Mouse (Mus musculus): ENCODE measurements around the gene Cald1. TPM values are rescaled to one million over a fixed set of nuclear protein-coding genes. Genes with fewer than 3 reads are reported as not detected.

Cald1 gene
- polyA plus RNA-seq, 1 experiment from 2014 or later, result 239 TPM

GRCm38 (mm10) chr6:34720447-34720846 is 122.1 kb downstream of the Cald1 start:
- 60% methylated on average over 4 of the region's 4 CpGs for WGBS

DNA sequence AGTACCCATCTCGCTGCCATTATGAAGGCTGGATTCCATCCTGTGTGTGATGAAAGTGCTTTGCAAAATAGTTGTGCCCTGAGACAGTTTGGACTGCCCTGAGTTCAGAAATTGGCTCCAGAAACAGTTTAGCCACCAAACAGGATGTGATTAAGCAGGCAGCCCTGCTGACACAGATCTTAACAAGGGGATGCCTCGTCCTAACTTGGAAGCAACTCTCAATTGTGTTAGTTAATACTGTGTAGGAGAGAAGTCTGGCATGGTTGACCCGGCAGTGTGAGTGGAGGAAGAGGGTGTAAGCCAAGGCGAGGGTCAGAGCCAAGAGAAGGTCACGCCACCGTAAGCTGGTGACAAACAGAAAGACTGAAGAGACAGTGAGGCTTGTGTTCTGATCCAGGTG is 123.4 kb downstream of the Cald1 start:
- Histone ChIP-seq H3K4me3 (ENCODE audit: low read depth, low read length) (no peak overlapping the region), H3K27ac (ENCODE audit: low read depth, low read length) (no peak overlapping the region), H3K4me1 (replicated peaks; ENCODE audit: control insufficient read depth, insufficient read depth, low read length) (no peaks in the 10 kb centered on the region; the same call in none of the 2 replicates), H3K36me3 (ENCODE audit: control insufficient read depth, insufficient read depth) (no peaks in the 10 kb centered on the region), H3K27me3 (replicated peaks; ENCODE audit: control insufficient read depth, insufficient read depth, low read length) (no peaks in the 10 kb centered on the region), H3K9ac (ENCODE audit: low read depth, low read length) (no peak overlapping the region), H3K4me2 (replicated peaks; ENCODE audit: low read depth) (no peak overlapping the region), H3K9me3 (ENCODE audit: control insufficient read depth) (no peaks in the 10 kb centered on the region)
- no peak for ATAC-seq
- WGBS, result 77% methylated on average over 6 of the region's 6 CpGs
- no peak for TF ChIP-seq CTCF (IDR thresholded peaks at IDR 0.05; ENCODE audit: low read depth)

More at GRCm38 (mm10) chr6:34720447-34720846, 122.1 kb downstream of the Cald1 start:
- no peak overlapping the region for H3K4me3 ChIP-seq (ENCODE audit: low read depth, low read length)
- no peak overlapping the region for H3K4me2 ChIP-seq (replicated peaks; ENCODE audit: low read depth)
- no peaks in the 10 kb centered on the region for H3K27me3 ChIP-seq (replicated peaks; ENCODE audit: control insufficient read depth, insufficient read depth, low read length)
- H3K9ac ChIP-seq (ENCODE audit: low read depth, low read length), result no peak overlapping the region
- H3K27ac ChIP-seq (ENCODE audit: low read depth, low read length), result no peak overlapping the region
- TF ChIP-seq CTCF (IDR thresholded peaks at IDR 0.05; ENCODE audit: low read depth), result no peak
- no peak for ATAC-seq
- no peaks in the 10 kb centered on the region for H3K9me3 ChIP-seq (ENCODE audit: control insufficient read depth)
- no peaks in the 10 kb centered on the region for H3K36me3 ChIP-seq (ENCODE audit: control insufficient read depth, insufficient read depth)
- no peaks in the 10 kb centered on the region; the same call in none of the 2 replicates for H3K4me1 ChIP-seq (replicated peaks; ENCODE audit: control insufficient read depth, insufficient read depth, low read length)

GRCm38 (mm10) chr6:34722660-34723059 is 124.4 kb downstream of the Cald1 start:
- Histone ChIP-seq H3K27ac (ENCODE audit: low read depth, low read length) (no peak overlapping the region), H3K4me3 (ENCODE audit: low read depth, low read length) (no peak overlapping the region), H3K9me3 (ENCODE audit: control insufficient read depth) (no peaks in the 10 kb centered on the region), H3K27me3 (replicated peaks; ENCODE audit: control insufficient read depth, insufficient read depth, low read length) (no peaks in the 10 kb centered on the region), H3K9ac (ENCODE audit: low read depth, low read length) (no peak overlapping the region), H3K36me3 (ENCODE audit: control insufficient read depth, insufficient read depth) (no peaks in the 10 kb centered on the region), H3K4me1 (replicated peaks; ENCODE audit: control insufficient read depth, insufficient read depth, low read length) (no peaks in the 10 kb centered on the region; the same call in 1 of the 2 replicates), H3K4me2 (replicated peaks; ENCODE audit: low read depth) (no peak overlapping the region)
- 75% methylated on average over 7 of the region's 7 CpGs for WGBS
- no peak for TF ChIP-seq CTCF (IDR thresholded peaks at IDR 0.05; ENCODE audit: low read depth)
- ATAC-seq, result no peak

DNA sequence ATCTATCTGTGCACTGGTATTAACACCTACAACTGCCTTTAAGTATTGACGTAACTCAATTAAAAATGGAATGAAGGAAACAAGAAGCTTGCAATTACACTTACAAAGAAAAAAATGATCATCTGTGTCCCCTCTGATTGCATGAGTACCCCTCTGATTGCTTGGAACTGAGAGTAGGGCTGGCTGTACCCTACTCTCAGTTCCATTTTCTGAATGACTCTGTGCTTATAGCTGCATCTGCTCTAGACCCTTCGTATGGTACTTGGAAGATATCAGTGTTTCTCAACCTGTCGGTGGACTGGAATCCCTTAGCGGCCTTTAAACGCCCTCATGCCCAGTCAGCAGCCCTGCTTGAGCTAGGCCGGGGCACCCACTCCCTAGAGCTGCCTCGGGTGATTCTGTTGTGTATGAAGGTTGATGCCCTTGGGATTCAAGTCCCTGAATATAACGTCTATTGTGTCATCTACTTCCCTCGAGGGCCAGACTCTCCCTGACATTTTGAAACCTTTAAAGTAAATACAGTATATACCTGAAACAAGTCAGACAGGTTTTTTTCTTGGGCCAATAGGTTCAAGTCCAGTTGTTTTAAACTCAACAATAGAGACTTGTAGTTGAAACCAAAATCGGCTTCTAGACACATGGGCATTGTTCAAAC is 125.1 kb downstream of the Cald1 start:
- no peak for ATAC-seq
- H3K27me3 ChIP-seq (replicated peaks; ENCODE audit: control insufficient read depth, insufficient read depth, low read length), result no peaks in the 10 kb centered on the region
- H3K9me3 ChIP-seq (ENCODE audit: control insufficient read depth), result no peaks in the 10 kb centered on the region
- no peak overlapping the region for H3K4me2 ChIP-seq (replicated peaks; ENCODE audit: low read depth)
- no peak for TF ChIP-seq CTCF (IDR thresholded peaks at IDR 0.05; ENCODE audit: low read depth)
- H3K27ac ChIP-seq (ENCODE audit: low read depth, low read length), result no peak overlapping the region
- 80% methylated on average over 10 of the region's 10 CpGs for WGBS
- H3K9ac ChIP-seq (ENCODE audit: low read depth, low read length), result no peak overlapping the region
- no peaks in the 10 kb centered on the region; the same call in 1 of the 2 replicates for H3K4me1 ChIP-seq (replicated peaks; ENCODE audit: control insufficient read depth, insufficient read depth, low read length)
- H3K4me3 ChIP-seq (ENCODE audit: low read depth, low read length), result no peak overlapping the region
- H3K36me3 ChIP-seq (ENCODE audit: control insufficient read depth, insufficient read depth), result no peaks in the 10 kb centered on the region

GRCm38 (mm10) chr6:34725660-34726059 is 127.4 kb downstream of the Cald1 start:
- ATAC-seq, result no peak
- Histone ChIP-seq H3K4me3 (ENCODE audit: low read depth, low read length) (no peak overlapping the region), H3K9me3 (ENCODE audit: control insufficient read depth) (no peaks in the 10 kb centered on the region), H3K4me1 (replicated peaks; ENCODE audit: control insufficient read depth, insufficient read depth, low read length) (no peaks in the 10 kb centered on the region), H3K36me3 (ENCODE audit: control insufficient read depth, insufficient read depth) (no peaks in the 10 kb centered on the region), H3K9ac (ENCODE audit: low read depth, low read length) (no peak overlapping the region), H3K4me2 (replicated peaks; ENCODE audit: low read depth) (no peak overlapping the region), H3K27me3 (replicated peaks; ENCODE audit: control insufficient read depth, insufficient read depth, low read length) (no peaks in the 10 kb centered on the region), H3K27ac (ENCODE audit: low read depth, low read length) (no peak overlapping the region)
- 51% methylated on average over 1 of the region's 1 CpGs for WGBS
- TF ChIP-seq CTCF (IDR thresholded peaks at IDR 0.05; ENCODE audit: low read depth), result no peak

DNA sequence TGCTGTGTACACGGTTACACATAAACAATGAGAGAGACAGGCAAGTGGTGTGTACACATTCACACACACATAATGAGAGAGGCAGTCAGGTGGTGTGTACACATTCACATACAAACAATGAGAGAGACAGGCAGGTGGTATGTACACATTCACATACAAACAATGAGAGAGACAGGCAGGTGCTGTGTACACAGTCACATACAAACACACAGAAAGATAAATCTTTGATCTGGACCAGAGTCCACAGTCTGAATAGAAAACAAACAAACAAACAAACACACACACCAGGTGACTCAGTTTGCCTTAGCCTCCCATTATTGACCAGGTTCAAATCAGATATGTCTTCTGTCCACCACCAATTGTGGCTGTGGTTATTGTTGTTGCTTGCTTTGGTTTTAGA is 127.8 kb downstream of the Cald1 start:
- Histone ChIP-seq H3K4me2 (replicated peaks; ENCODE audit: low read depth) (no peak overlapping the region), H3K9ac (ENCODE audit: low read depth, low read length) (no peak overlapping the region), H3K9me3 (ENCODE audit: control insufficient read depth) (no peaks in the 10 kb centered on the region), H3K36me3 (ENCODE audit: control insufficient read depth, insufficient read depth) (no peaks in the 10 kb centered on the region), H3K27me3 (replicated peaks; ENCODE audit: control insufficient read depth, insufficient read depth, low read length) (no peaks in the 10 kb centered on the region), H3K4me3 (ENCODE audit: low read depth, low read length) (no peak overlapping the region), H3K27ac (ENCODE audit: low read depth, low read length) (no peak overlapping the region), H3K4me1 (replicated peaks; ENCODE audit: control insufficient read depth, insufficient read depth, low read length) (no peaks in the 10 kb centered on the region)
- TF ChIP-seq CTCF (IDR thresholded peaks at IDR 0.05; ENCODE audit: low read depth), result no peak
- no peak for ATAC-seq
- 20% methylated on average over 1 of the region's 1 CpGs for WGBS
